Mouse (Mus musculus) stomach, embryonic 16.5 days (tissue): ENCODE results near the gene Xntrpc. TPM values are rescaled to one million over a fixed set of nuclear protein-coding genes. Genes with fewer than 3 reads are reported as not detected.

Experiments used
- ATAC-seq: fragments of 200-750 bp; cut with Nextera tagmentation; 2 replicates; pipeline ENCODE4 v1.8.0; 2017; ENCODE audit warnings: moderate number of reproducible peaks, moderate TSS enrichment; ENCODE audit not compliant: insufficient read depth, low FRiP score
- H3K27ac ChIP-seq: fragments of 300-500 bp; sonication (generic); 2 replicates; pipeline ENCODE4 v1.5.1; 2014; ENCODE audit warnings: low read length
- H3K27me3 ChIP-seq: fragments of 300-500 bp; sonication (generic); 2 replicates; pipeline ENCODE4 v1.6.1; 2014; ENCODE audit warnings: low read length, control low read depth, mixed read lengths; ENCODE audit not compliant: control insufficient read depth, insufficient read depth
- H3K36me3 ChIP-seq: fragments of 300-500 bp; sonication (generic); 2 replicates; pipeline ENCODE4 v1.6.1; 2014; ENCODE audit warnings: low read length; ENCODE audit not compliant: control insufficient read depth, insufficient read depth
- H3K4me1 ChIP-seq: fragments of 300-500 bp; sonication (generic); 2 replicates; pipeline ENCODE4 v1.6.1; 2014; ENCODE audit warnings: low read length, control low read depth, mixed read lengths; ENCODE audit not compliant: control insufficient read depth, insufficient read depth
- H3K4me2 ChIP-seq: fragments of 300-500 bp; sonication (generic); 2 replicates; pipeline ENCODE4 v1.6.1; 2014; ENCODE audit warnings: low read depth, low read length, mixed read lengths
- H3K4me3 ChIP-seq: fragments of 300-500 bp; sonication (generic); replicated peaks from 2 replicates; pipeline ENCODE4 v1.5.1; 2014; ENCODE audit warnings: mild to moderate bottlenecking, low read length
- H3K9ac ChIP-seq: fragments of 300-500 bp; sonication (generic); 2 replicates; pipeline ENCODE4 v1.6.1; 2014; ENCODE audit warnings: low read length
- H3K9me3 ChIP-seq: fragments of 300-500 bp; sonication (generic); replicated peaks from 2 replicates; pipeline ENCODE4 v1.6.1; 2016; ENCODE audit warnings: low read length, control low read depth; ENCODE audit not compliant: control insufficient read depth
- WGBS: fragments of 180-500 bp; shearing (Covaris S2); extraction: QIAGEN DNeasy Blood & Tissue Kit; methylation state at CpG from one replicate; pipeline ENCODE4 v1.1.7; 2014; 5-methylcytosine and 5-hydroxymethylcytosine counted together
- polyA plus RNA-seq: library from polyadenylated mRNA; unstranded; fragments of >200 nt; fragmentation: Nextera tagmentation; extraction: Ambion mirVana; gene quantifications from 2 replicates; pipeline ENCODE4 v1.2.1, GENCODE M21; 2015

The Xntrpc gene
- polyA plus RNA-seq, 1 experiment from 2014 or later, result 1.1 TPM

DNA sequence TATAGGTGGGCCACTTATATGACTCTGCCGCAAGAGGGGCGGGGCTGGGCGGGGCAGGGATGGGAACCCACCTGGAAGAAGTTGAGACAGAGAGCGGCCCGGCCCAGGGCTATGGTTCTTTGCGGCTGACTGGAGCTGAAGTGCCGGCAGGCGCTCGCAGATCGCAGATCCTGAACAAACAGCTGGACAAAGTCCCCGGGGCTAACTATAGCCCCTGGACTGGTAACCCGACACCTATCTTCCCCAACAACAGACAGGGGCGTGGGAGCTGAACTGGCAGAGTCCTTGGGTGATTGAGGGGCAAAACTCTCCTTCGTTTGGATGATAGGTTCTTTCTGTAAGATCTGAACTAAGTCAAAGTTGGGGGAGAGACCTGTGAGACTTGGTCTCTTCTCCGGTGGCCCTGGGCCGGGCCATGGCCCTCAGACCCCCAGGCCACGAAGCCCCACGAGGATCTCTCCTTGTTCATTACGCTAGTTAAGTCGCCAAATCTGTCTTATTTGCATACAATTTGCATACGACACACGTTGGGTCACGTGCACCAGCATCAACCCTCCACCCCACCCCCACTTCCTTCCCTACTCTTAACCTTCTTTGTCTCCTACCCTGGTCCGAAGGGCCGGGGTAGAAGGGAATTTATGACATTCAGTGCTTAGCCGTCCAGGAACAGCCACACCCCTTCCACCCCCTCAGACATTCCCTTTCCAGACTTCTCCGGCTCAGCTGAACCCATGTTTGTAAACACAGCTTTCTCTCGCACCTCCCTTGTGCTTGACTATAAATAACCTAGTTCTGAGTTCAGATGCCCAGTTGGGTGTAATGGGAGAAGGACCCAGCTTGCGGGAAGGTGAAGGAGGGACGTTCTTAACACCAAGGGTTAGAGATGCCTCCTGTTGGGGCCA lies 34.5 kb downstream of the Xntrpc start:
- no peaks in the 10 kb centered on the region for H3K9me3 ChIP-seq
- peak overlapping the region; percentile 30 for H3K4me3 ChIP-seq
- peak; percentile 48; the same call in 1 of the 2 replicates for ATAC-seq
- WGBS, result 8% methylated on average over 30 of the region's 30 CpGs
- peak overlapping the region; percentile 51 for H3K9ac ChIP-seq
- H3K4me2 ChIP-seq, result peak overlapping the region; percentile 54
- peaks cover 6% of the 10 kb centered on the region for H3K4me1 ChIP-seq
- no peaks in the 10 kb centered on the region for H3K36me3 ChIP-seq
- H3K27ac ChIP-seq, result no peak overlapping the region
- no peaks in the 10 kb centered on the region for H3K27me3 ChIP-seq

- no peak overlapping the region for H3K4me2 ChIP-seq
- H3K4me1 ChIP-seq, result peaks cover 6% of the 10 kb centered on the region
- no peak overlapping the region for H3K27ac ChIP-seq
- H3K27me3 ChIP-seq, result no peaks in the 10 kb centered on the region
- no peaks in the 10 kb centered on the region for H3K36me3 ChIP-seq
- no peak overlapping the region for H3K9ac ChIP-seq
- 62% methylated on average over 5 of the region's 5 CpGs for WGBS
- no peak for ATAC-seq
- H3K4me3 ChIP-seq, result no peak overlapping the region
- no peaks in the 10 kb centered on the region for H3K9me3 ChIP-seq
These were observed 35.4 kb downstream of the Xntrpc start for GRCm38 (mm10) chr7:102100868-102101267.

GRCm38 (mm10) chr7:102101487-102101886 lies 36.0 kb downstream of the Xntrpc start, which contains the start of gene Art1:
Art1 (plus strand) TSS chr7:102101743.
- no peak within 1 kb of the TSS for H3K4me3 ChIP-seq
- H3K36me3 ChIP-seq, result no peaks in the 10 kb centered on the region
- no peak within 1 kb of the TSS for H3K4me2 ChIP-seq
- H3K27me3 ChIP-seq, result no peaks in the 10 kb centered on the region
- no peak for ATAC-seq
- peaks cover 6% of the 10 kb centered on the region for H3K4me1 ChIP-seq
- no peaks in the 10 kb centered on the region for H3K9me3 ChIP-seq
- no peak within 1 kb of the TSS for H3K9ac ChIP-seq
- no peak within 1 kb of the TSS for H3K27ac ChIP-seq
- 69% methylated on average over 5 of the region's 5 CpGs for WGBS

GRCm38 (mm10) chr7:102102241-102102640 lies 36.7 kb downstream of the Xntrpc start:
- H3K4me1 ChIP-seq, result peaks cover 13% of the 10 kb centered on the region

GRCm38 (mm10) chr7:102102696-102103095 lies 37.2 kb downstream of the Xntrpc start:
- WGBS, result 44% methylated on average over 6 of the region's 6 CpGs
- ATAC-seq, result no peak

More at GRCm38 (mm10) chr7:102102241-102102640, 36.7 kb downstream of the Xntrpc start:
- no peak for ATAC-seq
- Histone ChIP-seq H3K27me3 (no peaks in the 10 kb centered on the region), H3K36me3 (no peaks in the 10 kb centered on the region), H3K4me2 (no peak overlapping the region), H3K4me3 (no peak overlapping the region), H3K9me3 (no peaks in the 10 kb centered on the region), H3K9ac (no peak overlapping the region), H3K27ac (no peak overlapping the region)
- WGBS, result 48% methylated on average over 8 of the region's 8 CpGs

GRCm38 (mm10) chr7:102103555-102103954 lies 38.0 kb downstream of the Xntrpc start:
- H3K36me3 ChIP-seq, result no peaks in the 10 kb centered on the region
- H3K27ac ChIP-seq, result no peak overlapping the region
- WGBS, result 78% methylated on average over 2 of the region's 2 CpGs
- peaks cover 13% of the 10 kb centered on the region for H3K4me1 ChIP-seq
- ATAC-seq, result no peak
- H3K4me3 ChIP-seq, result no peak overlapping the region
- no peak overlapping the region for H3K9ac ChIP-seq
- no peak overlapping the region for H3K4me2 ChIP-seq
- H3K9me3 ChIP-seq, result no peaks in the 10 kb centered on the region
- no peaks in the 10 kb centered on the region for H3K27me3 ChIP-seq

More at GRCm38 (mm10) chr7:102102696-102103095, 37.2 kb downstream of the Xntrpc start:
- Histone ChIP-seq H3K27ac (no peak overlapping the region), H3K9me3 (no peaks in the 10 kb centered on the region), H3K4me3 (no peak overlapping the region), H3K4me2 (no peak overlapping the region), H3K36me3 (no peaks in the 10 kb centered on the region), H3K27me3 (no peaks in the 10 kb centered on the region), H3K9ac (no peak overlapping the region), H3K4me1 (peaks cover 13% of the 10 kb centered on the region)

DNA sequence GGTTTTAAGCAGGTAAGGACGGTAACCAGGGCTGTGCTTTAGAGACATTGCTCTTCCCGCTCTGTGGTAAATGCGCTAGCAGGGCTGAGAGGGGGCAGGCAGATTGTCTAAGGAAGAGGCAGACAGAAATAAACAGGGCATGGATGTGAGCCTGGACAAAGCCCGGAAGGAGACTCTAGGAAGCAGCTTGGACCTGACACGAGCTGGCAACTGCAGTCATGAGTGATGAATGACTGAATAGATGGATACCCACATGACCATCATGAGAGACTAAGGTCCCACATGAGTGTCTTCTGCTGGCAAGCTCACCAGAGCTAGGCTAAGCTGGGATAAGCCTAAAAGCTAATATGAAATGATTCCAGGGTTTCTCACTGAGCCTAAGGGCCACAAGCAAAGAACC lies 38.6 kb downstream of the Xntrpc start:
- no peaks in the 10 kb centered on the region for H3K9me3 ChIP-seq
- H3K4me2 ChIP-seq, result no peak overlapping the region
- H3K4me3 ChIP-seq, result no peak overlapping the region
- no peaks in the 10 kb centered on the region for H3K27me3 ChIP-seq
- H3K4me1 ChIP-seq, result peaks cover 13% of the 10 kb centered on the region
- no peaks in the 10 kb centered on the region for H3K36me3 ChIP-seq
- no peak overlapping the region for H3K27ac ChIP-seq
- no peak for ATAC-seq
- 50% methylated on average over 5 of the region's 5 CpGs for WGBS
- no peak overlapping the region for H3K9ac ChIP-seq

DNA sequence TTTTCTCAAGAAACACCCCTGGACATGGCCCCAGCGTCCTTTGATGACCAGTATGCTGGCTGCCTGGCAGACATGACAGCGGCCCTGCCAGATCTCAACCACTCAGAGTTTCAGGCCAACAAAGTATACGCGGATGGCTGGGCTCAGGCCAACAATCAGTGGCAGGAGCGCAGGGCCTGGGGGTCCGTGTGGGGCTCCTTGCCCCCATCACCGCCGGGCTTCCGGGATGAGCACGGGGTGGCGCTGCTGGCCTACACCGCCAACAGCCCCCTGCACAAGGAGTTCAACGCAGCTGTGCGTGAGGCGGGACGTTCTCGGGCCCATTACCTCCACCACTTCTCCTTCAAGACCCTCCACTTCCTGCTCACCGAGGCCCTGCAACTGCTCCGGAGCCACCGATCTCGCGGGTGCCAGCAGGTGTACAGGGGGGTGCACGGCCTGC lies 41.2 kb downstream of the Xntrpc start:
- no peaks in the 10 kb centered on the region for H3K36me3 ChIP-seq
- H3K4me3 ChIP-seq, result peak overlapping the region; percentile 39
- no peak overlapping the region for H3K27ac ChIP-seq
- H3K27me3 ChIP-seq, result no peaks in the 10 kb centered on the region
- WGBS, result 14% methylated on average over 23 of the region's 23 CpGs
- H3K4me2 ChIP-seq, result peak overlapping the region; percentile 60
- ATAC-seq, result 0 out of 2 replicates have a peak, but pooled peaks have one; percentile 11
- peak overlapping the region; percentile 67 for H3K9ac ChIP-seq
- H3K9me3 ChIP-seq, result no peaks in the 10 kb centered on the region
- peaks cover 7% of the 10 kb centered on the region; the same call in 1 of the 2 replicates for H3K4me1 ChIP-seq

GRCm38 (mm10) chr7:102108206-102108605 lies 42.7 kb downstream of the Xntrpc start:
- Histone ChIP-seq H3K4me3 (no peak overlapping the region), H3K9me3 (no peaks in the 10 kb centered on the region), H3K4me1 (peaks cover 7% of the 10 kb centered on the region; the same call in 1 of the 2 replicates), H3K4me2 (no peak overlapping the region), H3K9ac (no peak overlapping the region), H3K27me3 (no peaks in the 10 kb centered on the region), H3K27ac (no peak overlapping the region), H3K36me3 (no peaks in the 10 kb centered on the region)
- no peak for ATAC-seq
- 79% methylated on average over 1 of the region's 1 CpGs for WGBS
